Mouse (Mus musculus): Measurements from ENCODE around the gene Ap2s1. TPM values are rescaled to one million over a fixed set of nuclear protein-coding genes. Genes with fewer than 3 reads are reported as not detected.

The Ap2s1 gene
- polyA plus RNA-seq, 1 experiment: 1,969 TPM

GRCm38 (mm10) chr7:16785541-16786083 lies 47.4 kb downstream of the Ap2s1 start:
- no peaks in the 10 kb centered on the region for H3K27me3 ChIP-seq (replicated peaks)
- H3K9me3 ChIP-seq: no peaks in the 10 kb centered on the region
- H3K4me1 ChIP-seq: peaks cover 57% of the 10 kb centered on the region
- TF ChIP-seq GATA1 (IDR thresholded peaks at IDR 0.05; ENCODE audit: borderline replicate concordance, low read length): no peak
- TF ChIP-seq FLI1 (IDR thresholded peaks at IDR 0.05; ENCODE audit: low read length): no peak
- H3K36me3 ChIP-seq (replicated peaks; ENCODE audit: low read length): peaks cover 56% of the 10 kb centered on the region
- peak overlapping the region; percentile 50 for H3K4me3 ChIP-seq (replicated peaks)

GRCm38 (mm10) chr7:16792316-16792715 lies 54.1 kb downstream of the Ap2s1 start:
- Histone ChIP-seq H3K36me3 (replicated peaks; ENCODE audit: low read length) (peaks cover 93% of the 10 kb centered on the region), H3K4me1 (peaks cover 9% of the 10 kb centered on the region), H3K9me3 (no peaks in the 10 kb centered on the region), H3K27me3 (replicated peaks) (no peaks in the 10 kb centered on the region), H3K4me3 (replicated peaks) (no peak overlapping the region)
- TF ChIP-seq FLI1 (IDR thresholded peaks at IDR 0.05; ENCODE audit: low read length) (no peak), GATA1 (IDR thresholded peaks at IDR 0.05; ENCODE audit: borderline replicate concordance, low read length) (no peak)

- Histone ChIP-seq H3K4me1 (peaks cover 9% of the 10 kb centered on the region), H3K9me3 (no peaks in the 10 kb centered on the region), H3K36me3 (replicated peaks; ENCODE audit: low read length) (peaks cover 93% of the 10 kb centered on the region), H3K4me3 (replicated peaks) (no peak overlapping the region), H3K27me3 (replicated peaks) (no peaks in the 10 kb centered on the region)
- TF ChIP-seq GATA1 (IDR thresholded peaks at IDR 0.05; ENCODE audit: borderline replicate concordance, low read length) (no peak), FLI1 (IDR thresholded peaks at IDR 0.05; ENCODE audit: low read length) (no peak)
These were observed 55.0 kb downstream of the Ap2s1 start for GRCm38 (mm10) chr7:16793010-16793725.

- Histone ChIP-seq H3K36me3 (replicated peaks; ENCODE audit: low read length) (peaks cover 89% of the 10 kb centered on the region), H3K4me3 (replicated peaks) (no peak overlapping the region), H3K4me1 (peaks cover 9% of the 10 kb centered on the region), H3K27me3 (replicated peaks) (no peaks in the 10 kb centered on the region), H3K9me3 (no peaks in the 10 kb centered on the region)
- TF ChIP-seq GATA1 (IDR thresholded peaks at IDR 0.05; ENCODE audit: borderline replicate concordance, low read length) (no peak), FLI1 (IDR thresholded peaks at IDR 0.05; ENCODE audit: low read length) (no peak)
These were observed 56.7 kb downstream of the Ap2s1 start for GRCm38 (mm10) chr7:16794886-16795285.

Other genes starting within 250 kb of the Ap2s1 start
- gene Arhgap35, start 123.4 kb upstream of the Ap2s1 start, polyA plus RNA-seq (2012; ENCODE audit: insufficient read depth, low replicate concordance): 2.7 TPM in 2 replicates
- 0.10 TPM in 1 of 2 replicates, not detected in the other for gene Ceacam15, start 62.7 kb upstream of the Ap2s1 start, polyA plus RNA-seq (2012; ENCODE audit: insufficient read depth, low replicate concordance)
- gene Ceacam9, start 16.5 kb upstream of the Ap2s1 start, polyA plus RNA-seq (2012; ENCODE audit: insufficient read depth, low replicate concordance): not detected in 2 replicates
- 35.2 and 52.2 TPM in 2 replicates for gene Slc1a5, start 42.9 kb downstream of the Ap2s1 start, polyA plus RNA-seq (2012; ENCODE audit: insufficient read depth, low replicate concordance)
- 83.0 and 118 TPM in 2 replicates for gene Strn4, start 77.5 kb downstream of the Ap2s1 start, polyA plus RNA-seq (2012; ENCODE audit: insufficient read depth, low replicate concordance)
- gene Fkrp, start 78.3 kb downstream of the Ap2s1 start, polyA plus RNA-seq (2012; ENCODE audit: insufficient read depth, low replicate concordance): 14.8 and 21.1 TPM in 2 replicates
- gene Prkd2, start 104.5 kb downstream of the Ap2s1 start, polyA plus RNA-seq (2012; ENCODE audit: insufficient read depth, low replicate concordance): 54.4 and 70.1 TPM in 2 replicates
- gene Dact3, start 136.9 kb downstream of the Ap2s1 start, polyA plus RNA-seq (2012; ENCODE audit: insufficient read depth, low replicate concordance): 3.3 and 10.9 TPM in 2 replicates
- not detected in 2 replicates for gene Gng8, start 153.4 kb downstream of the Ap2s1 start, polyA plus RNA-seq (2012; ENCODE audit: insufficient read depth, low replicate concordance)
- 56.9 and 66.7 TPM in 2 replicates for gene Ptgir, start 168.1 kb downstream of the Ap2s1 start, polyA plus RNA-seq (2012; ENCODE audit: insufficient read depth, low replicate concordance)
- gene Calm3, start 185.7 kb downstream of the Ap2s1 start, polyA plus RNA-seq (2012; ENCODE audit: insufficient read depth, low replicate concordance): 823 and 866 TPM in 2 replicates
- not detected in 2 replicates for gene Pnmal2, start 206.3 kb downstream of the Ap2s1 start, polyA plus RNA-seq (2012; ENCODE audit: insufficient read depth, low replicate concordance)
- gene Pnmal1, start 221.3 kb downstream of the Ap2s1 start, polyA plus RNA-seq (2012; ENCODE audit: insufficient read depth, low replicate concordance): not detected in 2 replicates
- 0.06 and 1.4 TPM in 2 replicates for gene Gm42372, start 244.7 kb downstream of the Ap2s1 start, polyA plus RNA-seq (2012; ENCODE audit: insufficient read depth, low replicate concordance)